Mouse (Mus musculus) olfactory bulb, adult 2 months (tissue): ENCODE measurements around the gene Slc25a22.

Experiments
- CTCF ChIP-seq: fragments of 200-500 bp; IDR thresholded peaks from 2 replicates; pipeline ENCODE4 v1.5.1; 2012; ENCODE audit warnings: low read depth, mild to moderate bottlenecking, low read length, moderate library complexity; ENCODE audit not compliant: insufficient read depth
- POLR2A ChIP-seq: fragments of 200-500 bp; IDR thresholded peaks from 2 replicates; pipeline ENCODE4 v1.6.1; 2012; ENCODE audit warnings: mild to moderate bottlenecking, low read depth, low read length, moderate library complexity; ENCODE audit not compliant: insufficient read depth

DNA sequence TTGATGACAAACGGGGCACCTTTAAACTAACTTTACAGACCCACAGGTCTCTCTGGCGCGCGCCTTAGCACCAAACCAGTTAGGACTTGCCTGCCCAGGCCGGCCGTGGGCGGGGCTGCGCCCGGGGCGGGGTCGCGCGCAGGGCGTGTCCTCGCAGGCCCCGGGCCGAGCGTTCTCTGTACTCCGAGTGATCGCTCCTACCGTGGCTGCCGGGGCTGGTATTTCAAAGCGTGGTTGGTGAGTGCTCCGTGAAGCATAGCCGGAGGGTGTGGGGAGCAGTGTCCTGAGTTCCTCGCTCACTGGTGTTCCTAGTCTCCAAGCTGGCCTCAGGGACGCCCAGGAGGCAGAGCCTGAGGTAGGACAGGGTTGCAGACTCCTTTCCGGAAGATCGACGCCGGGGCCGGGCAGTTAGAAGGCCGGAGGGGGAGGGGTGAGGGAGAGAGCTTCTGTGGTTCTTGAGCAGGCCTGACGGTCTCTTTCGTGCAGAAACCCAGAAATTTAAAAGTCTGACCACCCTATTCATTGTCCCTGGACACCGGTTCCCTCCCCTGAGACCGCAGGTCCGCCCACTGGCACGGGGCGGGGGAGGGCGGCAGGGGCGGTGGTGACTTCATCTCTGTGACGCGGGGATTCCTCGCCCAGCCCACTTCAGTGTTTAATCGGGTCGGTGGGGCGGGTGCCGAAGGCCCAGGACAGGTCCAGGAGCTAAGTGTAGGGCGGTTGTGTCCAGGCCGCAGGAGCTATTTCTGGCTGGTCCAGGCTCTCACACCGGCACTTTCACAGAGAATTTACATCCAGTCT is 29.7 kb upstream of the Slc25a22 start, which contains the start of gene Cd151:
- no peak for TF ChIP-seq CTCF
- no peak for TF ChIP-seq POLR2A
